25 mouse cellular contexts compared by ENCODE assay signal in genomic region chr9:89601891-89602290, GRCm38 (mm10). TPM values are rescaled to one million over a fixed set of nuclear protein-coding genes. Genes with fewer than 3 reads are reported as not detected.
DNase-seq lines count a peak whose midpoint lies in the region; ATAC-seq and TF ChIP-seq lines count a peak whose summit lies in the region.
"Had no signal": no experiment of that assay in that cellular context is flagged by ENCODE, and none has a peak within 500 bp of the region (broad histone marks: within the 10 kb centered on the region; RNA-seq: fewer than 3 reads in every experiment).

No protein-coding gene starts in this region.

- no peak overlapping the region for H3K27ac ChIP-seq in intestine, embryonic 14.5 days (ENCODE audit: low read depth)
- H3K27ac ChIP-seq in intestine, embryonic 16.5 days (ENCODE audit: low read length) = no peak overlapping the region
- no peak overlapping the region for H3K27ac ChIP-seq in hindbrain, postnatal 0 days
- H3K27ac ChIP-seq: embryonic facial prominence, embryonic 12.5 days; forebrain, embryonic 15.5 days; heart, adult 2 months; heart, embryonic 15.5 days; hindbrain, embryonic 13.5 days had no signal

- no peak for TF ChIP-seq CTCF in hindbrain, postnatal 0 days (IDR thresholded peaks at IDR 0.05; ENCODE audit: low read depth)

- H3K4me3 ChIP-seq in intestine, embryonic 14.5 days (ENCODE audit: low read depth, low read length) = no peak overlapping the region
- no peak overlapping the region for H3K4me3 ChIP-seq in intestine, embryonic 16.5 days (ENCODE audit: low read length)
- H3K4me3 ChIP-seq in hindbrain, postnatal 0 days (ENCODE audit: low read length) = no peak overlapping the region
- H3K4me3 ChIP-seq: embryonic facial prominence, embryonic 12.5 days; forebrain, embryonic 15.5 days; heart, adult 2 months; heart, embryonic 15.5 days; hindbrain, embryonic 13.5 days had no signal

- no peaks in the 10 kb centered on the region for H3K4me1 ChIP-seq in intestine, embryonic 14.5 days (replicated peaks; ENCODE audit: control insufficient read depth, insufficient read depth, low read length)
- no peaks in the 10 kb centered on the region for H3K4me1 ChIP-seq in intestine, embryonic 16.5 days (ENCODE audit: control insufficient read depth, insufficient read depth, low read length)
- no peaks in the 10 kb centered on the region for H3K4me1 ChIP-seq in hindbrain, postnatal 0 days (ENCODE audit: insufficient read depth, low read length)
- H3K4me1 ChIP-seq: embryonic facial prominence, embryonic 12.5 days; forebrain, embryonic 15.5 days; heart, embryonic 15.5 days; hindbrain, embryonic 13.5 days had no signal

- no peak for ATAC-seq in intestine, embryonic 14.5 days (replicated peaks; ENCODE audit: low FRiP score, low TSS enrichment, low read depth)
- no peak for ATAC-seq in intestine, embryonic 16.5 days
- ATAC-seq in hindbrain, postnatal 0 days = no peak
- no peak for ATAC-seq in granulocyte monocyte progenitor cell, adult 5-6 weeks (replicated peaks; ENCODE audit: poor library complexity, severe bottlenecking)
- ATAC-seq: activated CD4-positive, CD25-positive, alpha-beta regulatory T cell, adult 4 months; forebrain, embryonic 15.5 days; intestine, postnatal 0 days; Patski had no signal

- peak; percentile 4 for DNase-seq in intestine, embryonic 14.5 days (ENCODE audit: low spot score)
- DNase-seq in cerebellum, adult 11-12 months = peak; percentile 63
- peak; percentile 72 for DNase-seq in cerebellum, adult 9-10 months
- peak; percentile 49 to 56 for DNase-seq in cerebellum, postnatal 25 days
- no peak for DNase-seq in ovary, adult 18-20 months (ENCODE audit: low spot score)
- no peak for DNase-seq in hindbrain, postnatal 0 days (ENCODE audit: low spot score)
- DNase-seq: adrenal gland, adult 2 months; adrenal gland, postnatal 25 days; gastrocnemius, postnatal 10 days; heart, adult 2 months; heart, postnatal 14 days; kidney, adult 9 months had no signal

- WGBS in intestine, embryonic 14.5 days = 91% methylated on average over 9 of the region's 9 CpGs
- WGBS in intestine, embryonic 16.5 days = 94% methylated on average over 9 of the region's 9 CpGs
- WGBS in hindbrain, postnatal 0 days = 91% methylated on average over 9 of the region's 9 CpGs

- H3K36me3 ChIP-seq in intestine, embryonic 14.5 days (ENCODE audit: control insufficient read depth, insufficient read depth, low read length) = no peaks in the 10 kb centered on the region
- no peaks in the 10 kb centered on the region for H3K36me3 ChIP-seq in intestine, embryonic 16.5 days (ENCODE audit: control insufficient read depth, insufficient read depth, low read length)
- no peaks in the 10 kb centered on the region for H3K36me3 ChIP-seq in hindbrain, postnatal 0 days (ENCODE audit: insufficient read depth, low read length)
- H3K36me3 ChIP-seq: embryonic facial prominence, embryonic 12.5 days; forebrain, embryonic 15.5 days; heart, embryonic 15.5 days had no signal

- no peak overlapping the region for H3K9ac ChIP-seq in intestine, embryonic 14.5 days (ENCODE audit: low read length)
- no peak overlapping the region for H3K9ac ChIP-seq in intestine, embryonic 16.5 days (ENCODE audit: low read depth, low read length)
- H3K9ac ChIP-seq in hindbrain, postnatal 0 days (replicated peaks; ENCODE audit: low read length) = no peak overlapping the region
- H3K9ac ChIP-seq: embryonic facial prominence, embryonic 12.5 days; forebrain, embryonic 15.5 days; heart, embryonic 15.5 days; hindbrain, embryonic 13.5 days had no signal

- no peak overlapping the region for H3K4me2 ChIP-seq in intestine, embryonic 14.5 days (ENCODE audit: low read length)
- H3K4me2 ChIP-seq in intestine, embryonic 16.5 days (ENCODE audit: low read depth, low read length) = no peak overlapping the region
- H3K4me2 ChIP-seq in hindbrain, postnatal 0 days (ENCODE audit: low read depth, low read length) = no peak overlapping the region
- H3K4me2 ChIP-seq: embryonic facial prominence, embryonic 12.5 days; forebrain, embryonic 15.5 days; heart, embryonic 11.5 days; heart, embryonic 15.5 days; hindbrain, embryonic 13.5 days had no signal

- H3K9me3 ChIP-seq in intestine, embryonic 14.5 days (ENCODE audit: control insufficient read depth, low read length) = no peaks in the 10 kb centered on the region
- no peaks in the 10 kb centered on the region for H3K9me3 ChIP-seq in intestine, embryonic 16.5 days (ENCODE audit: control insufficient read depth, low read length)
- H3K9me3 ChIP-seq in hindbrain, postnatal 0 days (ENCODE audit: low read length) = no peaks in the 10 kb centered on the region
- H3K9me3 ChIP-seq: embryonic facial prominence, embryonic 12.5 days; forebrain, embryonic 15.5 days; heart, embryonic 15.5 days; hindbrain, embryonic 13.5 days had no signal

- no peaks in the 10 kb centered on the region for H3K27me3 ChIP-seq in intestine, embryonic 14.5 days (replicated peaks; ENCODE audit: control insufficient read depth, insufficient read depth, low read length)
- H3K27me3 ChIP-seq in intestine, embryonic 16.5 days (replicated peaks; ENCODE audit: control insufficient read depth, insufficient read depth, low read length) = no peaks in the 10 kb centered on the region
- no peaks in the 10 kb centered on the region for H3K27me3 ChIP-seq in hindbrain, postnatal 0 days (ENCODE audit: insufficient read depth, low read length)
- H3K27me3 ChIP-seq: embryonic facial prominence, embryonic 12.5 days; forebrain, embryonic 15.5 days; heart, embryonic 15.5 days; hindbrain, embryonic 13.5 days had no signal

RNA-seq across cellular contexts. Expression of gene Minar1, which starts 21.0 kb away (rescaled TPM):
- polyA plus RNA-seq in intestine, embryonic 14.5 days (2014; fragmentation: Nextera tagmentation; extraction: Ambion mirVana) = 0.12 and 0.15 TPM in 2 replicates
- 0.31 and 0.39 TPM in 2 replicates for polyA plus RNA-seq in intestine, embryonic 16.5 days (2015; fragmentation: Nextera tagmentation; extraction: Ambion mirVana)
- 22.8 and 30.7 TPM in 2 replicates for total RNA-seq in hindbrain, postnatal 0 days (2014; rRNA removed)
- polyA plus RNA-seq in hindbrain, postnatal 0 days (2015; fragmentation: Nextera tagmentation; extraction: Ambion mirVana) = 6.8 TPM in 2 replicates
- not detected in 2 replicates for total RNA-seq in granulocyte monocyte progenitor cell, adult 5-6 weeks (2014; fragmentation: Nextera tagmentation)
- not detected in 2 replicates for total RNA-seq in granulocyte monocyte progenitor cell, adult 5-6 weeks (2017)
- total RNA-seq: heart, adult 2 months; hematopoietic stem cell, adult 5-6 weeks had no signal
- polyA plus RNA-seq: adrenal gland, adult 2 months; C2C12; forebrain, embryonic 11.5 days; heart, adult 2 months; Patski had no signal

Comparison
In these comparisons a context has a peak if more than half of its experiments do, and no peak if none do; other contexts are left out.
1. DNase-seq: peak in intestine, embryonic 14.5 days (single experiment), cerebellum, adult 11-12 months (single experiment), cerebellum, adult 9-10 months (single experiment) and cerebellum, postnatal 25 days (2 of 2); none in ovary, adult 18-20 months (single experiment) and hindbrain, postnatal 0 days (single experiment).